Mouse (Mus musculus): ENCODE results near the gene Ttc19.

GRCm38 (mm10) chr11:62248401-62249244, 32.6 kb upstream of the Ttc19 start, which contains the start of gene Adora2b:
- TF ChIP-seq POLR2A (IDR thresholded peaks at IDR 0.05; ENCODE audit: borderline replicate concordance, low read depth, low read length): no peak
- TF ChIP-seq CTCF (IDR thresholded peaks at IDR 0.05; ENCODE audit: low read depth, low read length): no peak
